Mouse (Mus musculus) fibroblast of lung, adult 2 months (primary cell): Measurements from ENCODE around the gene Lep.

Experiments used
- DNase-seq: peaks from one replicate; pipeline ENCODE4 v3.0.0-alpha.2; 2011; ENCODE audit warnings: low read depth

The Lep gene

DNA sequence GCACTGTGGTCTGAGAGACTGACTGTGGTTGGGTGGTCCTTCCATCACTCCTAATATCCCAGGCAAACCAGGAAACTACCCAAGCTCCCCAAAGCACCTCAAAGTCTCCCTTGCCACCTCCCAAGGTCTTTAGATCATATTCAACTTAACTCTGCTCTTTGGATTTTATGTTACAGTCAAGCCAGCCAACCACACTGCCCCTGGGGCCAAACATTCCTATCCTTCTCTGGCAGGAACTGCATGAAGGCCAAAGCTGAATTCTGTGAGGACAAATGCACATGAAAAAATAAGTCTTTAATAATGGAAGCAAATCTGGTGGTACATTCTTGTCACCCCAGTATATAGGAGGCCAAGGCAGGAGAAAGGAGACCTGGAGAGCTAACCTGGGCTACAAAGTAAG lies 16.0 kb upstream of the Lep start:
- DNase-seq: no peak

DNA sequence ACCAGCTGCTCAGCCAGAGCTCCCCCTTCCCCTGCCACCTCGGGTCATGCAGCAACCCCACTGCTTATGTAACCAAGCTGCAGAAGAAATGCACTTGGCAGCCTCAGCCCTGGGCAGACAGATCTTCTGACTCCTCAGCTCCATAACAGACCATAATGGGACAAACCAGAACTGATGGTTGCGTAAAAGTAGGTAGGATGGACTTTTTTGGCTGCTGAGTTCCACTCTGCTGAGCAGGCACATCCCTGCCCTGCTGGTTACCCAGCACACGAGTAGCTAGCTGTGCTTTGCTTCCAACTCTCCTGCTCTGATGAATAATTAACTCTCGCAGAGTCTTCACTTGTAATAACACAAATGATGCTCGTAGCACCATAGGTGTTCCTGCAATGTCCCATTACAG lies 10.1 kb upstream of the Lep start:
- no peak for DNase-seq

DNA sequence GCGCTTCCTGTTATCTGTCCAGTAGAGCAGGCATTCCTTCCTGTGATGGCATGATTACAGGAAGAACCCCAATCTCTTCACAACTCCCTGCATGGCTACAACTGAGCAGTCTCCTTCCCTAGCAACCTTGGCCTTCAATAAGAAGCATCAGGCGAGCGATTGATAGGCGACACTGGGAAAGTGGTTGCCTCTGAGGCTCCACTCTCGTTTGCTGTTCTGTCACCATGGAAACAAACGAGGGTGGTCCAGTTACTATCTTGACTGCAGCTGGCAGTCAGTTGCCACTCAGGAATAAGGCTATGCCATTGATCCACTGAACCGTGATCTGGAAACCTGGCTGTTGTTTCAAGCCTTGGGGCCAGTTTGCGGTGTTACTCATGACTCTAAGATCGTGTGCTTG lies 7.8 kb upstream of the Lep start:
- DNase-seq: no peak

DNA sequence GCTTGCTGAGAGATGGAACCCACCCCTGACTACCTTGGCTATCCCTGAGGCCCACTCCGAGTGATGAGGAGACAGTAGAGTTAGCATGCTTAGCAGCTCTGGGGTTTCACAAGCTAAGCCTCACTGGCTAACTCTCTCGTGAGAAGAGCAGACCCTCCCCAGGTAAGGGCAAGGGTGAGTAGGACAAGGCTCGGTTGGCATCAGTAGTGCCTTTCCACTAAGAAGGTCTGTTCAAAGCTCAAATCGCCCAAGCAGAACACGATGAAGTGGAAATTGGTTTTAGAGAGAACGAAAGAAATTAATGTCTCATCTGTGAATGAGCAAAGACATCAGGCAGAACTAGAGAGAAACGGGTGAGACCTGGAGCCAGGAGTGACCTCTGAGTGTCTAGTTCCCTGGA lies 6.8 kb upstream of the Lep start:
- no peak for DNase-seq

DNA sequence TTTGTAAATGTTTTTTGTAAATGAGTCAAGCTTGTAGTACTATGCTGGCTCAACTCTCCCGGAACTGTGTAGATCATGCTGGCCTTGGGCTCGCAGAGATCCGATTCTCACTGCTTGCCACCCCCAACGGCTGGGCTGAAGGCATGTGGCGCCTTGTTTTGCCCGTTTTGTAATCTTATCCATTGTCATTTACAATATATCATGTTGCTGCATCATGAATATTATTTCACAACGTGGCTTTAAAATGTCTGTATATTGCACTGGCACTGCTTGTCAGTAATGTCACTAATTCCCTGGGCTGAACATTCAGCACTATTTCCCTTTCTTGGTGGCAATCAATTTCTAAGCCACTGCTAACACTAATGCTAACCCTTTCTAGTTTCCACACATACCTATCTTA lies 3.6 kb upstream of the Lep start:
- no peak for DNase-seq

DNA sequence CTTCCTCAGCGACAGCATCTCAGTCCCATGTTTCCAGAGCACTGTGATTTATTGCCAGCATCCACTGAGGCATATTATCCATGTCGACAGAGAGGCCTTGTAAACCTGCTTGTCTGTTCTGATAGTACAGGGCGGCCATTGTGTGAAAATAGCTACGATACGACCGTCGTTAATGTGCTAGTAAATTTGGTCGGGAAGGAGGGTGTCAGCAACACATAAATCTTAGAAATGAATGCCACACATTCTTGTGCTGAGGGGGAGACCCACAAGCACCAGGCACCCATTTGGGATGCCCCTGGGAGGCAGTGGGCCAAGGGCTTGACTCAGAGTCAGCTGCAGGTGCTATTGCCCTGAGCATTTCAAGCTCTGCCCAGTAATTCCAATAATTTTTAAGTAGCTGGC lies 6.4 kb downstream of the Lep start:
- DNase-seq: no peak

DNA sequence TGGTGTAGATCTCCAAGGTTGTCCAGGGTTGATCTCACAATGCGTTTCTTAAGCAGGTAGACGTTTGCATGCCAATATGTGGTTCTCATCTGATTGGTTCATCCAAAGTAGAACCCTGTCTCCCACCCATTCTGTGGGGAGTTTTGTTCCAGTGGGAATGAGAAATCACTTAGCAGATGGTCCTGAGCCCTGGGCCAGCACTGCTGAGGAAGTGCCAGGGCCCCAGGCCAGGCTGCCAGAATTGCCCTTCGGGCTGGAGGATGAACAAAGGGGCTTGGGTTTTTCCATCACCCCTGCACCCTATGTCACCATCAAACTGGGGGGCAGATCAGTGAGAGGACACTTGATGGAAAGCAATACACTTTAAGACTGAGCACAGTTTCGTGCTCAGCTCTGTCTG lies 12.2 kb downstream of the Lep start:
- no peak for DNase-seq

DNA sequence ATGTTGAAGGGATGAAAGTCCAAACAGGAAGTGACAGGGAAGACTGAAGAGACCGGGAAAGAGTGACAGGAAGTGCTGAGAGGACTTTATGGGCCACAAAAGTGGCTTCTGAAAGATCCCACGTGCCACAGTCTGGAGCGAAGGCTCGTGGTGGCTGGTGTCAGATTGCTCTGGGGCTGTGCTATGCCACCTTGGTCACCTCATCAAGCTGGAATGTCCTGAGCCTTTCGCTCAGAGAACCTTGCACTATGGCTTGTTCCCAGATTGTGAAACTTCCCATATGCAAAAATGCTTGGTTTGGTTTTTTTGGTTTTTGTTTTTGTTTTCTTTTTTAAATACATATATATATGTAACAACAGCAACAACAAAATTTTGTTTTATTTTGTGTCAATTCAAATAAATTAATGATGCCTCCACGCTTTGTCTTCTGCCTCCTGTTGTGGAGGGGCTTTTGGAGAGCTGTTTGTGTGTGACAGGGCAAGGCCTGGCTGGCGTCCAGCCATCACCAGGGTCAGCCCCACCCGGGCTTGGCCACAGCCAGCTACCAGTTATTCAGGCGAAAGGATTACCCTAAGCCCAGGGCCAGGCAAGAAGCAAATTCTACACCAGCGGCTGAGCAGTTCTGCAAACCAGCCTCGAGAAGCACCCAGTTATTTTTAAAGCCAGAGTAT lies 13.6 kb downstream of the Lep start:
- no peak for DNase-seq

DNA sequence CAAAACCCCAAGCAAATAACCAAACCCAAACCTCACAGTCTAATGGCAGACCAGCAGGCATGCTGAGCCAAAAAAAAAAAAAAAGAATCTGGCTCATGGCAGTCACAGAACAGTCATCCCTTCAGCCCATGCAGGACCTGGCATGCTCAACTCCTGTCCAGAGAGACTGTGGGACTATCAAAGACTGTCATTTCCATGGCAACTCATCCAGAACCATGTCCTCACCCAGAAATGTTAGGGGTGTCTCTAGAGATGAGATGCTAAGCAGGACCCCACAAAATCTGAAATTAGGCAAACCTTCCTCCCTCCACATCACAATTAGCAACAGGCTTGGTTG lies 14.1 kb downstream of the Lep start:
- DNase-seq: no peak

DNA sequence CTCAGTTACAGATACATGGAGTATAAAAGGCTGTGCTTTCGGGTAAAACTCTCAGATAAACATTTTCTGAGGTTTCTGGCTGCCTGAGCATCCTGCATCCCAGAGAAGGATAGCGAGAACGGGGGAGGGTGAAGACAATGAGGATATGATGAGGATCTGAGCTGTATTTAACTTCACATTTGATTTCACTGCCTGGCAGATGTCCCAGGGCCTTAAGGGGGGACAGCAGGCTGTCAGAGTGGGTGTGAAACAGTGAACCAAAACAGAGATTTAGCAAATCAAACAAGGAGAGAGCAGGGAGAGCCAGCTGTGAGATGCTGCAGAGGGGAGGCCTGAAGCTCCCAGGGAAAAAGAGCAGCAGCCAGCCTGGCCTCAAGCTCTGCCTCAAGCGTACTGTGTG lies 19.3 kb downstream of the Lep start:
- DNase-seq: no peak

DNA sequence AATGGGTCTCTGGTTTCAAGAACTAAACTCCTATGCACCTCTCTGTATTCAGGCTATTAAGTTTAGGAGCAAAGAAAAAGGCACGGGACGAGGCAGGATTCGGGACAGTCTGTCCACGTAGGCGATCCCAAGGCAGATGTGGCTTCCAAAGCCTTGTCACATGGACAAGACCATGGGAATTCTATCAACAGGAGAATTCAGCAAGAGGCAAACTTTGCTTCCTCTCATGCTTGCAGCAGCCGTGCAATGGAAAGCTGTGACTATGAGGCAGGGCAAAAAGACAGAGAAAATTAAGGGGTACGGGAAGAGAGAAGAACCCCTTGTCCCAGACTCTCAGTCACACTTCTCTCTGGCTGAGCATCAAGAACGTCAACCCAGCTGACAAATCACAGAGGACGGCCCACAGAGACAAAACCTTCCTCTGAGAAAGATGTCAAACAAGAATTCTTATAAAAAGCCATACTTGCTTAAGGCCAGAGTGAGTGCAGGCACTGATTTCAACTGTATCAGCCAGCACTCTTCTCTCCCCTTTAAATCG lies 21.9 kb downstream of the Lep start:
- DNase-seq: no peak

DNA sequence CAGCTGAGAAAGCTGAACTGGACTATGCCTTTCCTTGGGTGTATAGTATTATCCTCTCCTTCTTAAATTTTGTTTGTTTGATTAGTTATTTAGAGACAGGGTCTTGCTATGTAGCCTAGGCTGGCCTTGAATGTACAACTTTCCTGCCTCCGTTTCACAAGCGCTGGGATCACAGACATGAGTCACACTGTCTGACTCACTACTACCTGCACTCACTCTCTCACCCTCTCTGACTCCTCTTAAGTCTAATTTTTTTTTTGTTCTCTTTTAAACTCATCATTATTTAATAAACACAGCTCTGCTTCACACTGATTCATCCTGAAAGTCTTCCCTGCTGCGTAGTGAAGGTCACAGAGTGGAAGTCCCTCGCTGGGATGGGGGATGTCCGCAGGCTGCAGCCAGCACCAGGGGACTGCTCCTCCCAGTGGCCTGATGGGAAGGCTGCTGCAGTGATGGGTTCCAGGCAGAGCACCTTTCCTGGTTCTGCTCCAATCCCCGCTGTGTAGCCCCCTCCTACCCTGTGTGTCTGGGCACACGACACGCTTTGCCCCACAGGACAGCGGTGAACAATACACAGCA lies 22.8 kb downstream of the Lep start:
- DNase-seq: no peak

DNA sequence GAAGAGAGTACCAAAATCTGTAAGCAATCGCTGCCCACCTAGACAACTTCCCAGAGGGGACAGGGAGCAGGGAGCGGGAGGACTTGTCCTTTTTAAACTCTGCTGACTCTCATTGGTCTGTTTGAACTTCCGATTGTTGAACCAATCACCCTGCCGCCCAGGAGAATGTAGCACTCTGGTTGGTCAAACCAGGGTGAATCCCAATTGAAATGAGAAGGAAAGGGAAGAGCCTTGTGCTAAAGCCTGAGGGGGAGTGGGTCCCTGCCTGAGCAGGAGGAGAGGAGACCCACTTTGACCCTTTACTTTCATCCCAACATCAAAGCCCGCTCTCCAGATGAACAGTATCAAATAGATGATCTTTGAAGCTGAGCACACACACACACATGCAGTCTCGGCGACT lies 24.4 kb downstream of the Lep start:
- DNase-seq: no peak

DNA sequence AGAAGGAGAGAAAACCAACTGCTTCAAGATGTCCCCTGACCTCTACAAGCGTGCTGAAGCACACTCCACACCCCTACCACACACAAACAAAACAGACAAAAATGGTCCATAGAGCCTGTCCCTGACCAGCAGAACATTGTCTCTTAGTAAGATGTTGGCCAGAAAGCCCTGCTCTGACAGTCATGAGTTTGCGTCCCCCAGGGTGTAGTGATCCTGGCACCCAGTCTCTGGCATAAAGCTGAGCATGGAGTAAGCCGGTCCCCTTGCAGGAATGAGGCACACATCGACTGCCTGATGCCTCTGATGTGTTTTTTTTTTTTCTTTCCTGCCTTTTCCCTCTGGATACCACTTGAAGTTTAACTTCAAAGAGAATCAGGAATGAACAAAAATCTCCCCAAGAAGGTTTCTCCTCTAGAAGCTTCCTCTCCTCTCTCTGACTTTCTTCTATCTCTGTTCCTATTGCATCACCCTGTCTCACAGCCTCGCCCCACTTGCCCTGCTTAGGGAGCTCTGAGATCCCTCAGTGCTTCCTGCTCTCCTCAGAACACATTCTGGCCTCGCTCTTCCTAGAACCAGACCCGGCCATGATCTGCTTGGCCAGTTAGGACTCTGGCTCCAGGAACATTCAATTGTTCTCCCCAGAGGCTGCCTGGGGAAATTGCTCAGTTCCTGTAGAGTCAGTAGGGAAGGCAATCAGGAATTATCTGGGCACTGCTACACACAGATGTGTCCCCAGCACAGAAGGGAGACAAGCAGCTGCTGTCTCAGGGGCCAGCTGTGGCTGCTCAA lies 28.1 kb downstream of the Lep start:
- no peak for DNase-seq

DNA sequence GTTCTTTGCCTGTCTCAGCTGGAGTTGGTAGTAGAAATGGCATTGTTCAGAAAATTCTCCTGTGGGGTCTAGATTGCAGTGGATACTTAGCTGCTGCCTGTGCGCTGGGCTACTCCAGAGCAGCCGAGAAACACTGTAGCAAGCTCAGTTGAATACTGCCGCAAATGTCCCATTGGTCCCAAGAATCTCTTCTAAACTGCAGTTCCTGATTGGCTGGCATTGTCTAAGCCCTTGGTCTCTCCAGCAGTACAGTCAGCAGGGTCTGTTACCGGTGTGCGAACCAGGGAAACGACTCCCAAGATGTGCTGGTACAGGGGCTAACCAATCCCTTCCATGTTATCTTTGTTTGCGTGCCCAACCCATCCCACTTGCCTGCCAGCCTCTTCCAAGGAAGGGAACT lies 32.2 kb downstream of the Lep start:
- no peak for DNase-seq

DNA sequence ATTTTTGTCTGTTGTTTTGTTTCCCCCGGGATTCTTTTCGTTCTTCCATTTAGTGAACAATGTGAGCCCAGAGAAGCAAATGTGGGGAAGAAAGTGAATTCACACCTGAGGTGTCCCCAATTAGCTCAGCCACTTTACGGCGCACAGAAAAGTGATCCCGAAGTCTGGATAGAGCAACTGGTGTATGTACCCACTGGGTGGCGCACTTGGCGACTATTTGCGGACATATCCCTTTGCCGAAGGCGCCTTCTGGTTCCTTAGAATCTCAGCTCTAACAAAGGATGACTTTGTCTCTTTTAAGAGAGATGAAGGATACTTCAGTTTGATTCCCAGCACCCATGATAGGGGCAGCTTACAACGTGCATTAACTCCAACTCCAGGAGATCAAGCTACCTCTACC lies 32.9 kb downstream of the Lep start:
- no peak for DNase-seq

DNA sequence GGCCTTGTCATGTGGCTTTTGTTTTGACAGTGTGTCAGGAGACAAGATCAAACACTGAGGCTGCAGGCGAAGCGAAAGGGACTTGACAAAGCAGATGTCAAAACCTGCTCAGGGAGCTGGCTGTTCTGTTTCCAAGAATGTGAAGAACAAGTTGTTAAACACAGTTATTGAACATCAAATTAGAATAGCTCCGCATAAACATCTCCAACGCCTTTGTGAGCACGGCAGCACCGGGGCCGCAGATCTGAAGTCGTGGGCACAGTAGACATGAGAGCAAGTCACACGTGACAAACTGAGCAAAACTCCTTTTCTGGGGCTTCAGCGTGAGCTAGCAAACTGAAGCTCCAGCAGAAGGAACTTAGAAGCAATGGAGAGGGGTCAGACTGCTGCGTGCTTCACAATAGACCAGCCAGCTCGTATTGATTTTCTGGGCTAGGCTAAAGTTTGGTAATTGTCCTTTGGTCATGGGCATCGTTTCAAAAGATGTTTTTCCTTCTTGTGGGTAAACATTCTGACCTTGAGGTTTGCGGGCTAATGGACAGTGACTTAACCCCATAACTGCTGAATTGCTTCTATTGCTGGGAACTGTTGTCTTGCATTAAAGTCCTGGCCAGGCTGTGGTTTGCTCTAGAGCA lies 39.6 kb downstream of the Lep start:
- no peak for DNase-seq

DNA sequence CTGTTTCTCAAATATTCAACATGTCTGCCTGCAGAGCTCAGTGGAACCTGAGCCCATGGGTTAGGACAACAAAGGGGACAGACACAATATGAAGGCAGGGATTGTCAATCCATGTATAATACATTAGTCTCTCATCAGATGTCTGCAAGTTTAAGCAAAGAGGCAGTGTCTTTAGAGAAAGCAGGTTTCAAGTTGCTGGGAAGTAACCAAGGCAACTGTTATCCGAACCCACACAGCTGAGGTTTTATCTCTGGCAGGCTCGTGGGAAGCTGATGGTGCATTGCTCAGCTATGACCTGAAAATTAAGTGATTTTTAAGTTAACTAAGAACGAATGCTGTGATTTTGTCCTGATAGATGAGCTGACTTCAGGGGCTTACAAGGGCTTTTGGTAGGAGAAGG lies 40.4 kb downstream of the Lep start:
- no peak for DNase-seq

DNA sequence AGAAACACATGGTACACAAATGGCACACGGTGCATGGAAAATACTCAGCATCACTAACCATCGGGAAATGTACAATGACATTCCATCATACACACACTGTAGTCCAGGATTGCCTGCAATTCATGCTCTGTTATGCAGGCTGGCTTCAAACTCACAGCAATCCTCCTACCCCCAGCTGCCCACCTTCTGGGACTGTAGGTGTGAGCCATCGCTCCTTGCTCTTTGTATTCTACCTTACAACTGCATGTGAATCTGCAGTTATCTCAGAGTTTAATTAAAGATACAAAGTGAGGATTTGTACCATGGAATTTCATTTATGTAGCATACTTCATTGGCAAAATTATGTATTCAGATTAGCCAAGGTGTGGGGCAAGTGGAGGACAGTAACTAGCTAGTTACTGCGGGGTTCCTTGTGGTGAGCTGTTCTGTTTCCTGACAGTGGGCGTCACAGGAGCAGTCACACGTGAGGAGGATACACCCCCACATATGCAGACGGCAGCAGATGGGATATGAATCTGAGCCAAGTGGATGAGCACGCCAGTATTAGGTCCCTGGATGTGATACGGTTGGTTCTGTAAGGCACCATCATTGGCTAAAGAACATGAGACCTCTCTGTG lies 41.3 kb downstream of the Lep start:
- no peak for DNase-seq

DNA sequence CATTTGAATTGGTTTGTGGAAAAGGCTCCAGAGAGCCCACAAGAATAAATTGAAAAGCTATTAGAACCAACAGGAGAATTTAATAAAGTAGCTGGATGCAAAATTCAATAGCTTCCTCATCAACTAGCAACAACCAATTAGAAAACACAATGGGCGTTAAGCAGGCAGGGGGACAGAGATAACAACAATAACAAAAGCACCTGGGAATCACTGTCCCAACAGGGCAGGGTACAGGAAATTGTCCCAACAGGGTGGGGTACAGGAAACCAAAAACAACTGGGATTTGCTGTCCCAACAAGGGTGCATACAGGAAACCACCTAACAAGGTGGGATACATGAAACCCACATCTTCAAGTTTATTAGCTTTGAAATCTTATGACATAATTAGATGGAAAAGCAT lies 48.4 kb downstream of the Lep start:
- no peak for DNase-seq

DNA sequence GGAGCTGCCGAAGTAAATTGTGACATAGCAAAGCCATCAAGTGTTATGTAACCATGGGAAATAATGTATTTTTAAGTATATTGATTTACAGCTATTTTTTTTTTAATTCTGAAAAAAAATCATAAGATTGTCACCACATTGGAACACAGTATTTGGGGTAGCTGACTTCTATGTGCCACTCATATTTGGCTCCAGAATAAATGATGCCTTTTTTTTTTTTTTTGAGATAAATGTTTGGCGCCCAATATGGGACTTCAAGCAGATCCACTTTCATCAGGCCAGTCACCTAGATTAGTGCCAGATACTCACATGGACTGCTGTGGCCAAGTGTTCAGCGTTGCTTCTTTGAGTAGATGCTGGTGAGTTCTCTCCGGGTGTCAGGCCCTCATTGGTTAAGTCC lies 51.5 kb downstream of the Lep start:
- no peak for DNase-seq

DNA sequence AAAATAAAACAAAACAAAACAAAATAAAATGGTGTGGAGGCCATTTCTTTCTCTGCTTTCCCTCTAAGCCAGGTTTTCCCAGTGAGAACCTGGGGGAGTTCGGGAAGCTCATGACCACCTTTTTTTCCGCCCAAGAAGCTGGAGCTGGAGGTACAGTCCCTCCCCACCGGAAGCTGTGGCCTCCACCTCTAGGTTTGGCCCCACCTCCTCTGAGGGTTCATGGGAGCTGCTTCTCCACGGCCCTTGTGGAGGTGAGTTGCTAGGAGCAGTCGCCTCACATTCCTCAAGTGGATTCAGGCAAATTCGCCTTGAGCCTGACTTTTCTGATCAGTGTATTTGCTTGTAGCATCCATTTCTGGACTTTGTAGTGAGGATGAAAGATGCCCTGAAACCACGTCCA lies 55.7 kb downstream of the Lep start:
- DNase-seq: no peak
